Mouse (Mus musculus): Measurements from ENCODE around the gene Spib.

Spib gene

DNA sequence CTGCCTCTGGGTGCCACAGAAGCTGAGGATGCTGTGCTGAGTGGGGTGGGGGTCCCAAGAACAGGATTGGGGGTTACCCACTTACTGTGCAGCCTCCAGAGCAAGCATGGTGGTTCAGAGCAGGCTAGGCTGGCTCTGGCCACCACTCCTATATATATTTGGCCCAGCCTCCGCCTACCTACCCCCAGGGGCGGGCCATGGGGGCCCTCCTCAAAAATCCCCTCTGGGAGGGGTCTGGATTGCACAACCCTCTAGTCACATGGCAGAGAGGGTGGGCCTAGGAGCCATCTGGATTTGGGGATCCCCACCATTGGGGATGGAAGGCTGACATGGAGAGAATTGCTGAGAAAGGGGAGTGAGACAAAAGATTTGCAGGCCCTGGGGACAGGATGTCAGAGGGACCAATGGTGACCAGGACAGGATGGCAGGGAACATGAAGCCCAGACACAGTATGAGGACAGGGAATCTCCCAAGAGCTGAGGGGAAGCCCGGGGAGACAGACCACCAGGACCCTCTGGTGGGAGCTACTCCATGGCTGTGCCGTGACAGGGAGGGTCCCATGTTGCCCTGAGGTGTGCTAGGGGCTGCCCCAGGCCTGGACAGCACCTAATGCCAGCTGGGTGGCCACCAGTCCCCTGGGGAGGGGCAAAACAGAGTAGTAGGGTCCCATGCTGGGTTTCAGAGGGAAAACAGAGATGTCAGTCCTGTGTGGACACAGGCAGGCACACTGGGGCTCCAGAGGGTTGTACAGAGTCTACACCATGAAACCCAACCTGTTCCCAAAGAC is at the start of gene Spib:
Spib (minus strand) TSS at position 126 of the 787 bp plus-strand sequence.
- DNase-seq (ENCODE audit: low read depth, low spot score) = no peak

DNA sequence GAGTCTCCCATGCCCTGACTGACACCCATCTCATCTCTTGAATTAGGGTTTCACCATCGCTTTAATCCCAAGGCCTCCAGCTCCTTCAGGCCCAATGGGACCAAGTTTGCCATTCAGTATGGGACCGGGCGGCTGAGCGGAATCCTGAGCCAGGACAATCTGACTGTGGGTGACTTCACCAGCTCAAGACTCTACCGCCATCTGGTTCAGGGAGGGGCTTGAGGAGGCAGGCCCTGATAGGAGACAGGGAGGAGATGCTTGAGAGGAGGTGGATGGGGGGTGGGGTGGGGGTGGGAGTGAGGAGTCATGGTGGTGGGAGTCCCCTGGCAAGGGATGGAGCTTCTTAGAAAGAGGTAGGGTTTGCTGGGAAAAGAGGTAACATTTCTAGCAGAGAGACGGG is 49.8 kb upstream of the Spib start:
- DNase-seq (ENCODE audit: low read depth, low spot score) = no peak

DNA sequence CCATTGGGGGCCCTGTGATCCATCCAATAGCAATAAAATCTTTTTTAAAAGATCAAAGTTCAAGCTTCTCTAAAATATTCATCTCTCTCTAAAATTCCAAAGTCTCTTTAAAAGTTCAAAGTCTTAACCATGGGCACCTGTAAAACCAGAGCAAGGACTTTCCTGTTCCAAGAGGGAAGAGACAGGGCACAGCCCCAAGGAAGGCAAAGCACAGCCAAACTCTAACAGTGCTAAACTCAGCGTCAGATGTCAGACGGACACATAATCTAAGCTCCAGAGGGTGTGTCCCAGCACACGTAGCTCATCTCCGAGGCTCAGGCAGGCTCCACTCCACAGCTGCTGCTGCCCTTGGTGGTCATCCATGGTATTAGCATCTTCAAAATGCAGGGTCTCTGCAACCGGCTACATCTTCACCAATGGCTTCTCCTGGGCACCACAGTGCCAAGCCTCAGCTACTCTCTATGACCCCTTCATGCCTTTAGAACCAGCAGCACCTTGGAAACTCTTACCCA is 44.5 kb upstream of the Spib start:
- no peak for DNase-seq (ENCODE audit: low read depth, low spot score)

DNA sequence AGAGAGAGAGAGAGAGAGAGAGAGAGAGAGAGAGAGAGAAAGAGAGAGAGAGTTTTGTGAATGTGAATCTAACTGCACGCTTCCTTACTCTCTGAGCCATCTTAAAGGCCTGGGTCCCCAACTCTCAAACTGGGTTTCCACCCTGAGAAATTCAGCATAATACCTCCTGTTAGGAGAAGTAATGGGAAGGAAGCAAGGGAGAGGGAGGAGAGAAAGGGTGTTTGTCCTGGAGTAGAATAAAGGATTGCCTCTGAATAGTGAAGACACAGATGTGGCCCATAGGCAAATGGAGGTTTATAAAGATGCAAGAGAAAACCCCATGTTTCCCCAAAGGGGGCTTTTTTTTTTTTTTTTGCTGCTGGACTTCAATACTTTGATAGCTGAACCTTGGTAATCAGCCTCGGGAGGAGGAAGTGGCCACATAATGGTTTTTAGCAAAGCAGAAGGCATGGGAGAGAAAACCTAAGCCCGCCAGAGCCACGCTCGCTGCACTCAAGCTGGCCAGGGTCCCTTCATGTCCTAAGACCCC is 41.1 kb upstream of the Spib start:
- DNase-seq (ENCODE audit: low read depth, low spot score) = no peak

DNA sequence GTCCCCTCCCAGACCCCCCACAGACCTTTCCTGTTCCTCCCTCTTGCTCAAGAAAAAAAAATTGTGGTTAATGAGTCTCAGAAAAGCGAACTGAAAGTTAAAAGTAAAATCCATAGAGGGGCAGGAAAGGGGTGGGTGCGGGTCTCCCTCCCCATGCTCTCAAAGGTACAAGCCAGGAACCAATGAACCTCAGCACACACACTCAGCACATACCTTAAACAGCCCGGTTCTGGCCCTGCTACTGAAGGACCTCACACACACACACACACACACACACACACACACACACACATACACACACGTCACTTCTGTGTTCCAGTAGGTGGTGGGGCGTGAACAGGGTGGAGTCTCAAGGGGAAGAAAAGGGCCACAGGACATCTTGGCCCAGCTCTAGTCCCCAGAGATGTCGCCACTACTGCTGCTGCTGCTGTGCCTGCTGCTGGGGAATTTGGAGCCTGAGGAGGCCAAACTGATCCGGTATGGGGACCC is 40.4 kb upstream of the Spib start, which contains the start of gene Napsa:
Napsa (plus strand) TSS at position 168 of the 489 bp plus-strand sequence.
- no peak for DNase-seq (ENCODE audit: low read depth, low spot score)

DNA sequence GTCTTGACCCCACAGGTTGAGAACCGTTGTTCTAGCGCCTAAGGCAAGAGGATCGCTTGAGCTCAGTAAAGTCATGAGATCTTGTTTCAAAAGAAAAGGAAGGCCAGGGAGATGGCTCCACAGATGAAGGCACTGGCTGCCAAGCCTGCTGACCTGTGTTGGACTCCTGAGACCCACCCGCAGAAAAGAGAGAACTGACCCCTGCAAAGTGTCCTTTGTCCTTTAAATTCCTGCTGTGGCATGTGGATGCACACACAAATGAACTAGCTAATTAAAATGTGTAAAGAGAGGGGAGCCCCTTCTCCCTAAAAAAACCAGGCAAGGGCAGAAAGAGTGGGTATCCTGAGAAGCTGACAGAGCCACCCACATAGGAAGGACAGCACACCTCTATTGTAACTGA is 39.9 kb upstream of the Spib start:
- DNase-seq (ENCODE audit: low read depth, low spot score) = no peak

DNA sequence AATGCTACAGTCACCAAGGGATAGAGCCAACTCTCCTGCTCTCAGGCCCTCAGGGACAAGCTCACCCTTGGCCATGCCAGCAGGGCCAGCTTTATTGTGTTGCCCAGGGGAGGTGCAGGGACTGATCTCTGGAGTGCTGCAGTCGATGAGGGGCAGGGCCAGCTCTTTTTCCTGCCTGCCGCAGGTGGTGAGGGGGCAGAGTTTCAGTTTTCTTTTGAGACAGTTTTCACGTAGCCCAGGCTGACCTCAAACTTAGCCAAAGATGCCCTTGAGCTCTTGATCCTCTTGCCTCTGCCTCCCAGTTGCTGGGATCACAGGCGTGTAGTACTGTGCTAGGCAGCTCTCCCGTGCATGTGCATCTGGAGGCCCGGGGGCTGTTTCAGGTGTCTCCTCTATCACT is 39.1 kb upstream of the Spib start:
- no peak for DNase-seq (ENCODE audit: low read depth, low spot score)

DNA sequence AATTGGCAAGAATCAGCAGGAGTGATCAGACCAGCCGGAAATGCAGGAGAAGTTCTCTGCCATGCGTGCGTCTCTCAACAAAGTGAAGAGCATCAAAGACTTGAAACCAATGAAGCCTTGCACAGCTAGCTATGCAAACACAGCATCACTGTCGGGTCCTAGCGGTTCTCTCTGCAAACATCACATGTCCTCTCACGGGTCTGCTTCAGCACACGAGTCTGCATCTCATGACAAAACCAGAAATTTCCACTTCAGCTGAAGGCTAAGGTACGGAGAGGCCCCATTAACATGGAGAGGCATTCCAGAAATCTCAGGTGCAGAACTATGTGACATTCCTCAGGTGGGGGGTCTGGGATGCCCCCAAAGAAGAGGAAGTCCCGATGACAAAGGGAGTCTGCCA is 36.9 kb upstream of the Spib start:
- no peak for DNase-seq (ENCODE audit: low read depth, low spot score)

DNA sequence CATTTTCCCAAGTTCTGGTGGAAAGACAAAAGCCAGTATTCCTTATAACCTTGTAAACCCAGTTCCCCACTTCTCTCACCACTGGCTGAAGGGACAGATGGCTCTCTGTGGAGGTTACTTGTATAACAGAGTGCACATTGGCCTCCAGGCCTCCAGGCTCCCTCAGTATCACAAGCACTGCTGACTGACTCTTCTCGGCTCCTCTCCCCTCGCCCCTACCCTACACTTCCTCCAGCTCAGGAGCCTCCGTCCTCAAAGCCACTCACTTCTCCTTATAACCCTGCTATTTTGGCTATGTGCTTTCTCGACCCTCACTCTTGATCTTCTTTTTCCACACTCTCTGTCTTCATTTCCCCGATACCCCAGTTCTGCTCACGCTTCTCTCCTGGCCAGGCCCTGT is 33.5 kb upstream of the Spib start:
- DNase-seq (ENCODE audit: low read depth, low spot score) = no peak

DNA sequence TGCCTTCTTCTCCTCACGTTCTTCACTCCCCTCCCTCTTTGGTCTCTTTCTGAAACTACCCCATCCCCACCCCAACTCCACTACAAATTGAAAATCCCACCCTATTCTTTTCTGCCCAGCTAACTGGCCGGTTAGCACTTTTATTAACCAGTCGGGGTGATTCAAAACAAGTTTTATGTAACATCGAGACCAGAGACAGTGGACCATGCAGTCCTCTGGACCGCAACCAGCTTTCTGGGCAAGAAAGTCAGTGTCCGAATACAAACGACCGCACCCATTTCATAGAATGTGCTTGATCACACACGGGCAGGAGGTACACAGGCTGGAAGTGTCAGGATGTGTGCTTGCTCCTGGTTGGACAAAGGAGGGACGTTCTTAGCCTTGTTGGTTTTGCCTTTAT is 32.6 kb upstream of the Spib start:
- no peak for DNase-seq (ENCODE audit: low read depth, low spot score)

DNA sequence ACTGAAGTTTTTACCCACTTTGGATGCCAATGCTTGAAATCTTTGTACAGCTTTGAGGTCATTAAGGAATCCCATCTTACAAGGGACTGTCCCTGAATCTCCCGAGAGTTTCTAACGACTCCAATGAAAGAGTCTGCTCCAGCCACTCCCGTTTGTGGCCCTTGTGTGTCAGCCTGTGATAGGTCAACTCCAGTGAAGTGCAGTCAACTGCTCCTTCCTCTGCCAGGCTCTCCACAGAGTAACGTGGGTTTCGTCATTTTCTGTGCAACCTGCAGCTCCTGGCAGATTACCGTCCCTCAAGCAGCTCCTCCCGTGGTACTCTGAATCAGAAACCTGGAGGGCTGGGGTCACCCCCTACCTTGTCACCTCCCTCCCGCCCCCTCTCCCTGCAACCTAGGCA is 31.4 kb upstream of the Spib start:
- no peak for DNase-seq (ENCODE audit: low read depth, low spot score)

DNA sequence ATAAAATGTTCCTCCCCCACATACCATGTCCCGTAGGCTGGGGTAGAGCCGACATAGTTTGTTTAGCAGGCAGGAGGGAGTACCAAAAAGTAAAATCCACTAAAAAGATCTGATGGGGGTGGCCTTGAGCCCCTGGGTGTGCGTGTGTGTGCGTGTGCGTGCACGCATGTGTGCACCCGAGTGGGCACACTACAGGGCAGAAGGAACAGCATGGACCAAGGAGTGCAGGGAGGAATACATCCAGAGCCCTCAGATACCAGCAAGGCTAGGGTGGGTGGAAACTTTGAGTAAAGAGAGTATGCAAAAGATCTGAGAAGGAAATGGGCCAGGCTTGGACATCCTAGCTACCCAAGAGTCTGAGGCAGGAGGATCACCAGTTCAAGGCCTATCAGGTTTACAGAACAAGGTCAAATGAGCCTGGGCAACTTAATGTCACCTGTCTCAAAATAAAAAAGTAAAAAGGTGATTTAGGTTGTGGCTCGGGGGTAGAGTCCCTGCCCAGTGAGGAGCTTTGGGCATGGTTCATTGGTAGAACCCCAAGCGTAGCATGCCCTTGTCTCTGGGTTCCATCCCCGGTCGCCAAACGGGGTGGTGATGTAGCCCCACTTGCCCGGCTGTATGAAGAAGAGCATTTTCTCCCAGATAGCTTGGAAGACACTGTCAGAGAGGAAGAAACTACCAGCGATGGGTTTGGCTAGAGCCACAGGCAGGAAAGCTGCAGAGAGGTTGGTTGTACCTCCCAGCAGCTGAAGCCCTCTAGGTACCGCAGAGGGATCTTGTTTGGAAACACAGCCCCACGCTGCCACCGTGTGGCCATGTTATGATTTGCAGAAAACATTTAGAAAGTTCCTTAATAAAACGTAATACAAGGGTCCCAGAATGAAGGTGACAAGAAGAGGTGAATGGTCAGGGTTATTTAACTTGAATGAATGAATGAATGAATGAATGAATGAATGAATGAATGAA is 28.8 kb upstream of the Spib start:
- peak; percentile 93 for DNase-seq (ENCODE audit: low read depth, low spot score)

DNA sequence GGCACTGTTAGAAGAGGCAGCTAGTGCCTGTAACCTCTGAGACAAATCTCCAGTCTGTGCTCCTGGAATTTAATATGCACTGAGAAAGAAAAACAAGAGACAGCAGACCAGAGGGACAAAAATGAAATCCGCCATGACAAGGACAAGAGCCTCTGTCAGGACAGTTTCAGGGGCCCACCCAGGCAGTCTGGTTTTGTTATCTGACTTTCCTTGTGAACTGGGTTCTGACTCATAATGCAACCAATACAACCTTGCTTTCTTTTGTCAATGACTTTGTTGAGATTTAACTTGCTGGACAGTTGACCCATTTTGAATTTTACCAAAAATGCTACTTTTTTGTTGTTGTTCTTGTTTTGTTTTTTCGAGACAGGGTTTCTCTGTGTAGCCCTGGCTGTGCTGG is 25.8 kb upstream of the Spib start:
- DNase-seq (ENCODE audit: low read depth, low spot score) = no peak

DNA sequence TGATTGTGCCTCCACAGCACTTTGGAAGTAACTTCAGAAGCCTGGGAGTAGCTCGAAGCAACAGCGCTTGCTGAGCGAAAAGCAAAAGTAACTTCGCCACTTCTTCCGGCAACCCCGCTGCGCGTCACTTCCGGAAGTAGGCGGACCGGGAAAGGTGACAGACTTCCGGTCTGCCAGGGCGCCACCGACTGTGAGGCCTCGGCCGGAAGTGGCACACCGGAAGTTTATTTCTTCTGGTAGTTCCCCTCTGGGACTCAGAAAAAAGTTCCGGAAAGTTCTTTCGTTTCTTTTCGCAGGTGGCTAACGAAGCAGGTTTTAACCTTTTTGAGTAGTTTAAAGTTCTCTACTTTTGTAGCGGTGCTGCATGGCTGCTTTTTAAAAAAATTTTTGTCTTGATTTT is 22.0 kb upstream of the Spib start, which contains the start of gene Nr1h2:
Nr1h2 (minus strand) TSS at position 126 of the 400 bp plus-strand sequence.
- DNase-seq (ENCODE audit: low read depth, low spot score) = peak; percentile 98

DNA sequence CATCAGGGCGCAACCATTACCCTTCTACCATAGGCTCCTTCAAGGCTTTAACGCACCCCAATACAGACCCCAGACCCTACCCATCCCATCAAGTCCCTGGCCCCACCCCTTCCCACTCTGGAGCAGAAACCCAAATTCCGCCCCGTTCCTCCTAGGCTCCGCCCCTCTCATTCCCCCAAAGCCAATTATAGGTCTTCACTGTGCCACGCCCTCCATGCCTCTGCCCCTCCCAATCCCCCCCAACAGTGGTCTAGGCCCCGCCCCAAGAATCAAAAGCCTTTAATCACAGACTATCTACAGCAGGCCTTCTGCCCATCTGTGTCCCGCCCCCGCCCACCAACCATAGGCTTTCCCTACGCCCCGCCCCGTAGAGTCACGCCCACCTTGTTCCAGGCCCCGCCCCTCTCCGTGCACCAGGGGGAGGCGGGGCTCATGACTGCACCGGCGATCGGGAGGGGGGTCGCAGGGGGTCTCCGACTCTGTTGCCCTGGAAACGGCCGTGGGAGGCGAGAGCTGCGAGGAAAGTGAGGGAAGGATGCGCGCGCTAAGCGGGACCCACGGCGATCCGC is 21.4 kb upstream of the Spib start:
- DNase-seq (ENCODE audit: low read depth, low spot score) = peak; percentile 78

DNA sequence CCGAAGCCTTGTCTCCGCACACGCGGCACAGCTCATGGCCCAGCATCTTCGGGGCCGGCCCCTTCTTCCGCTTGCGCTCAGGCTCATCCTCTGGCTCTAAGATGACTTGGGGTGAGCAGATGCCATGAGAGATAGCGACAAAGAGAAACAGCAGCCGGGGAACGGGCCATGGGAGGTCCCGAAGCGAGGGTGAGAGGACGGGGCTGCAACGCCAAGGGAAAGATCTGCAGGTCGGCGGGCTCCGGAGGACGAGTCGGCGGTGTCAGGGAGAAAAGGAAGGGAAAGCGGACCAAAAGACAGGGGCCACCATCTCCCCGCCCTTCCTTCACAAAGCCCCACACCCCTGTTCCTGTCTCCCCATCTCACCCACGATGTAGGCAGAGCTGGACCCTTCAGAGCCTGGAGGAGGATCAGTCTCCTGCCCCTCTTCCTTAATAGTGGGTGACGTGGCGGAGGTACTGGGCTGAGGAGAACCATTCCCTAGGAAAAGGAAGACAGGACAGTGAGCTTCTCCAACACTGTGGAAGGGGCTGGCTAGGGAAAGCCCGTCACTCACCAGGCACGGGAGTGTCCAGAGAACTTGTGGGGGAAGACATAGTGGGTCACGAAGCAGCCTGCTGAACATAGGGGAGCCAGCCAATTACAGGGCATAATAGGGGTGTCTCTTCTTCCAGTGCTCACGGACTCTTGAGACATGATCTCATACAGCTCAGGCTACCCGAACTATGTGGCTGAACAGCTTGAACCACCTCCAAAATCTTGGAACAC is 20.5 kb upstream of the Spib start:
- DNase-seq (ENCODE audit: low read depth, low spot score) = no peak

DNA sequence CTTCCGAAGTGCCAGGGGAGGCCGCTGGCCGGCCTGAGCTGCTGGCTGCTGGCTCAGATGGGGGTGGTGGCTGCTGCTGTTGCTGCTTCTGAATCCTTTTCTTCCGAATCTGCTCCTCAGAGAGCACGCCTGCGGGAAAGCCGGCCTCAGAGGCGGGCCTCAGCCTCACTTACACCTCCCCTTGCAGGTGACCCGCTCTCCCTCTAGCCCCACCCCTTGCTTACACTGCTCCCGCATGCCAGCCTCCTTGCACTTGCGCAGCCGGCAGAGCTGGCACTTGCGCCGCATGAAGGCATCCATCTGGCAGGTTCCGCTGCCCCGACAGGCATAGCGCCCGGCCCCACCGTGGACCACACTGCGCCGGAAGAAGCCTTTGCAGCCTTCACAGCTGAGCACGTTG is 19.9 kb upstream of the Spib start:
- DNase-seq (ENCODE audit: low read depth, low spot score) = no peak

DNA sequence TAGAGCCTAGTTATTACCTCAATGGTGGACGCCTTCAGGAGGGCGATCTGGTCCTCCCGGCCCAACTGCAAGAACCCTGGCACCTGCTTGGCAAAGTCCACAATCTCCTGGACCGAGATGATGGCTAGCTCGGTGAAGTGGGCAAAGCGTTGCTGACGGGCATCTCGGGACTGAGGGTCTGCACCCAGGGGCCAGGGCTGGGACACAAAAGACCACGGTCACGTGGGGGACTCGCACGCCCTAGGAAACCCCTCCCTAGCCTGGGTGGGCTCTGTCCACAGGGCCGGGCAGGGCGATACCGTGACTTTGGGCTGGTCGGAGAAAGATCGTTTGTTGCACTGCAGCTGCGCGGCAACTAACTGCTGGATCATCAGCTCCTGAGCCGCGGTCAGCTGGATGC is 19.4 kb upstream of the Spib start:
- DNase-seq (ENCODE audit: low read depth, low spot score) = no peak

DNA sequence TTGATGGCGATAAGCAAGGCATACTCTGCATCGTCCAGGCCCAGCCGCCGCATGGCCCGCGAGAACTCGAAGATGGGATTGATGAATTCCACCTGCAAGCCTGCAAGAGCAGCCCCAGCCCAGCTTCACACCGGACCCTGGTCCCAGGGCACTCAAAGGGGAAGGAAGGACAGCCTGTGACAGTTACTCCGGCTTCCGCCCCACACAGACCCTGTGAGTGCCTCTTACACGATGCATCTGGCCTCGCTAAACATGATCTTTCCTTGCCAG is 18.5 kb upstream of the Spib start:
- DNase-seq (ENCODE audit: low read depth, low spot score) = no peak

DNA sequence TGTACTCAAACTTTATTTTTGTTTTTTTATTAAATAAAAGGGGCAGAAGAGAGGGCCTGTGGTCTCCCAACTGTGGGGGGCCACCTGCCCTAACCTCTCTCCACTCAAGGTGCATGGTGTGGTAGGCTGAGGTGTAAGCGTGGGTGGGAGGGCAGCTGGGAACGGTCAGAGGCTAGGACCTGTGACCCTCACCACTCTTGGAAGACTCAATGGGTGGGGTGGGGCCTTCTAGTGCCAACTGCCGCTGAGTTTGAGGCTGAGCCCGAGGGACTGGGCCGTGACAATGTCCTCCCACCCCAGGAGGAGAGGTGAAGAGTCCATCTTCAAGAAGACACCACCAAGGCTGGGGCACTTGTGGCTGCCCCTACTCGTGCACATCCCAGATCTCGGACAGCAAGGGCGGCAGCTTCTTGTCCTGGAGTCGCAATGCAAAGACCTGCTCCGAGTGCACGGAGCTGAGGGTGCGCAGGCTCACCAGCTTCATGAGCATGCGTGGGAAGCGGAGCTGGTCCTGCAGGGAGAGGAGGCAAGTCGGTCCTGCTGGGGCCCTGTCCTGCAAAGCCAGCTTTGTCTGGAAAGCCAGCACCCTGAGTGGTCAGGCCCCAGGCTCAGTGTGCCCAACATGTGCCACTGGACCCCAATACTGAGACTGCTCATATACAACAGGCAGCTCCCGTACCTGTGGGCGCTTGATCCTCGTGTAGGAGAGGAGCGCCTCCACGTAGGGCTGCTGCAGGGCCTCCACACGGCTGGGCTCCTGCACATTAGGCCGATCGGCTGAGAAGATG is 17.9 kb upstream of the Spib start:
- no peak for DNase-seq (ENCODE audit: low read depth, low spot score)
